Mouse (Mus musculus) embryonic facial prominence, embryonic 10.5 days (tissue): ENCODE data around the gene Rmnd5b. TPM values are rescaled to one million over a fixed set of nuclear protein-coding genes. Genes with fewer than 3 reads are reported as not detected.
A peak's percentile ranks its signal among the peaks of the same experiment; 100 is the strongest.

Experiments
- DNase-seq: peaks from one replicate; pipeline ENCODE4 v3.0.0-alpha.2; 2017; ENCODE audit warnings: low spot score
- H3K27ac ChIP-seq: fragments of 300-500 bp; sonication (generic); replicated peaks from 2 replicates; pipeline ENCODE4 v1.5.1; 2016; ENCODE audit warnings: mild to moderate bottlenecking
- H3K27me3 ChIP-seq: fragments of 300-500 bp; sonication (generic); replicated peaks from 2 replicates; pipeline ENCODE4 v1.6.1; 2016; ENCODE audit warnings: low read depth, mild to moderate bottlenecking; ENCODE audit not compliant: poor library complexity, severe bottlenecking
- H3K36me3 ChIP-seq: fragments of 300-500 bp; sonication (generic); replicated peaks from 2 replicates; pipeline ENCODE4 v1.6.1; 2016; ENCODE audit warnings: mild to moderate bottlenecking, moderate library complexity
- H3K4me1 ChIP-seq: fragments of 300-500 bp; sonication (generic); 2 replicates; pipeline ENCODE4 v1.6.1; 2016
- H3K4me3 ChIP-seq: fragments of 300-500 bp; sonication (generic); 2 replicates; pipeline ENCODE4 v1.5.1; 2016; ENCODE audit warnings: mild to moderate bottlenecking, moderate library complexity
- H3K9me3 ChIP-seq: fragments of 300-500 bp; sonication (generic); 2 replicates; pipeline ENCODE4 v1.6.1; 2016; ENCODE audit warnings: mild to moderate bottlenecking
- WGBS: fragments of 180-500 bp; shearing (Covaris S2); methylation state at CpG from one replicate; pipeline ENCODE4 v1.1.7; 2016; 5-methylcytosine and 5-hydroxymethylcytosine counted together
- polyA plus RNA-seq: library from polyadenylated mRNA; unstranded; fragments of >200 nt; fragmentation: Nextera tagmentation; extraction: Ambion mirVana; gene quantifications from 2 replicates; pipeline ENCODE4 v1.2.1, GENCODE M21; 2016

The Rmnd5b gene
- polyA plus RNA-seq, 1 experiment from 2014 or later: 38.1 TPM

DNA sequence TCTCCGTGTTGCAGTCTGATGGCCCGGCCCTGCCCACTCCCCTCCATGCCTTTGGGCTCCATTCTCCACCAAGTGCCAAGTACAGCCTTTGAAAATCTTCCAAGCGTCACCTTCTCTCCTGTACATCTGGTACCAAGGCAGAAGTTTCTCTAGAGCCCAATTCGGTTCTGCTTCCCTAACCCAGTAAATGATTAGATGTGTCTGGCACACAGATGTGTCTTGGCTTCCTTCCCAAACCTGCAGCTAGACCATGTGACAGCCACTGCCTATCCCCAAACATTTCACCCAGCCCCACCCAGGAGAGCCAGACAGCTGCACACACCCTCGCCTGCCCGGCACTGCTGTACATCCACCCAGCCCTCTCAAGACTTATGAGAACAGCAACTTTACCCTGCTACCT, 23.0 kb upstream of the Rmnd5b start:
- no peak overlapping the region for H3K27ac ChIP-seq
- no peaks in the 10 kb centered on the region for H3K9me3 ChIP-seq
- no peak overlapping the region for H3K4me3 ChIP-seq
- H3K36me3 ChIP-seq: no peaks in the 10 kb centered on the region
- H3K27me3 ChIP-seq: no peaks in the 10 kb centered on the region
- 79% methylated on average over 6 of the region's 6 CpGs for WGBS
- H3K4me1 ChIP-seq: peaks cover 20% of the 10 kb centered on the region
- no peak for DNase-seq

DNA sequence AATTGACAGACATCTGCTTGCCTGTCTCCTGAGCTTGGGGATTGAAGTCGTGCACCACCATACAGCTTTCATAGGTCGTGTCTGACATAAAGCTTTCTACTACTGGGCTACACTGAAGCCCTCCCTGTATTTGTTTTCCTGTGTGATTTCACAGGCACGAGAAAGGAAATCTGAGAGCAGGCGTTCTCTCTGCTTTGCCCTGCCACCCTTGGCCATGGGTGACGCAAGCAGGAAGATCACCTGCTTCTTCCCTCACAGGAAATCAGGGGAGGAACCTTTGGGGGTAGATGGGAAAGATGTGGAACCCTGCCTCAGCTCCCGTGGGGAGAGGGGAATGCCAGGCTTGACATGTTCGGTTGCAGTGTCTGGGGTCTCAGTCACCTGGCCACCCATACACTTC, 22.6 kb upstream of the Rmnd5b start:
- 67% methylated on average over 7 of the region's 7 CpGs for WGBS
- Histone ChIP-seq H3K36me3 (no peaks in the 10 kb centered on the region), H3K9me3 (no peaks in the 10 kb centered on the region), H3K27ac (no peak overlapping the region), H3K27me3 (no peaks in the 10 kb centered on the region), H3K4me3 (no peak overlapping the region), H3K4me1 (peaks cover 20% of the 10 kb centered on the region)
- DNase-seq: no peak

- Histone ChIP-seq H3K9me3 (no peaks in the 10 kb centered on the region), H3K4me1 (peaks cover 20% of the 10 kb centered on the region), H3K27ac (0 out of 2 replicates have a peak overlapping the region, but pooled peaks have one; percentile 11), H3K27me3 (peaks cover 10% of the 10 kb centered on the region), H3K4me3 (no peak overlapping the region), H3K36me3 (no peaks in the 10 kb centered on the region)
- DNase-seq: no peak
- WGBS: 71% methylated on average over 10 of the region's 10 CpGs
Observed at GRCm38 (mm10) chr11:51656798-51657521, 21.3 kb upstream of the Rmnd5b start.

GRCm38 (mm10) chr11:51654891-51655290, 19.2 kb upstream of the Rmnd5b start:
- no peak for DNase-seq
- peaks cover 33% of the 10 kb centered on the region for H3K4me1 ChIP-seq
- H3K9me3 ChIP-seq: no peaks in the 10 kb centered on the region
- peaks cover 30% of the 10 kb centered on the region for H3K27me3 ChIP-seq
- no peak overlapping the region for H3K27ac ChIP-seq
- WGBS: 91% methylated on average over 3 of the region's 3 CpGs
- no peak overlapping the region for H3K4me3 ChIP-seq
- no peaks in the 10 kb centered on the region for H3K36me3 ChIP-seq

GRCm38 (mm10) chr11:51653736-51654135, 18.0 kb upstream of the Rmnd5b start:
- H3K4me3 ChIP-seq: no peak overlapping the region
- no peak overlapping the region for H3K27ac ChIP-seq
- DNase-seq: no peak
- no peaks in the 10 kb centered on the region for H3K9me3 ChIP-seq
- H3K36me3 ChIP-seq: no peaks in the 10 kb centered on the region
- 92% methylated on average over 6 of the region's 6 CpGs for WGBS
- peaks cover 38% of the 10 kb centered on the region for H3K4me1 ChIP-seq
- H3K27me3 ChIP-seq: peaks cover 40% of the 10 kb centered on the region

- H3K4me3 ChIP-seq: no peak overlapping the region
- WGBS: 89% methylated on average over 4 of the region's 4 CpGs
- no peaks in the 10 kb centered on the region for H3K9me3 ChIP-seq
- H3K27ac ChIP-seq: no peak overlapping the region
- H3K27me3 ChIP-seq: peaks cover 40% of the 10 kb centered on the region
- no peaks in the 10 kb centered on the region for H3K36me3 ChIP-seq
- DNase-seq: no peak
- H3K4me1 ChIP-seq: peaks cover 40% of the 10 kb centered on the region
Observed at GRCm38 (mm10) chr11:51652889-51653418, 17.3 kb upstream of the Rmnd5b start.

- Histone ChIP-seq H3K27me3 (peaks cover 40% of the 10 kb centered on the region), H3K27ac (peak within 1 kb of the TSS; percentile 84), H3K4me3 (peak within 1 kb of the TSS; percentile 76), H3K36me3 (peaks cover 1% of the 10 kb centered on the region; the same call in 1 of the 2 replicates), H3K4me1 (peaks cover 53% of the 10 kb centered on the region), H3K9me3 (no peaks in the 10 kb centered on the region)
- peak; percentile 82 for DNase-seq
- WGBS: under 1% methylated on average over 70 of the region's 70 CpGs
Observed at GRCm38 (mm10) chr11:51650691-51651515, 15.2 kb upstream of the Rmnd5b start, which contains the start of the genes N4bp3 and D930048N14Rik. TSS of gene N4bp3 (minus strand) at chr11:51650842. TSS of gene D930048N14Rik (plus strand) at chr11:51650954.

- Histone ChIP-seq H3K27me3 (peaks cover 40% of the 10 kb centered on the region), H3K36me3 (peaks cover 8% of the 10 kb centered on the region), H3K4me3 (peak overlapping the region; percentile 76), H3K4me1 (peaks cover 58% of the 10 kb centered on the region), H3K9me3 (no peaks in the 10 kb centered on the region), H3K27ac (peak overlapping the region; percentile 84)
- DNase-seq: no peak
- under 1% methylated on average over 30 of the region's 30 CpGs for WGBS
Observed at GRCm38 (mm10) chr11:51650261-51650660, 14.6 kb upstream of the Rmnd5b start.

- H3K36me3 ChIP-seq: peaks cover 12% of the 10 kb centered on the region
- peak; percentile 36 for DNase-seq
- peaks cover 40% of the 10 kb centered on the region for H3K27me3 ChIP-seq
- peaks cover 59% of the 10 kb centered on the region for H3K4me1 ChIP-seq
- no peaks in the 10 kb centered on the region for H3K9me3 ChIP-seq
- H3K27ac ChIP-seq: peak overlapping the region; percentile 84
- WGBS: 3% methylated on average over 7 of the region's 7 CpGs
- H3K4me3 ChIP-seq: peak overlapping the region; percentile 76
Observed at GRCm38 (mm10) chr11:51649889-51650199, 14.1 kb upstream of the Rmnd5b start.

GRCm38 (mm10) chr11:51649111-51649888, 13.6 kb upstream of the Rmnd5b start:
- no peaks in the 10 kb centered on the region for H3K9me3 ChIP-seq
- WGBS: 27% methylated on average over 11 of the region's 11 CpGs
- peak overlapping the region; percentile 84 for H3K27ac ChIP-seq
- H3K4me1 ChIP-seq: peaks cover 59% of the 10 kb centered on the region
- H3K36me3 ChIP-seq: peaks cover 17% of the 10 kb centered on the region
- H3K4me3 ChIP-seq: peak overlapping the region; percentile 76
- H3K27me3 ChIP-seq: peaks cover 45% of the 10 kb centered on the region
- peak; percentile 21 for DNase-seq

DNA sequence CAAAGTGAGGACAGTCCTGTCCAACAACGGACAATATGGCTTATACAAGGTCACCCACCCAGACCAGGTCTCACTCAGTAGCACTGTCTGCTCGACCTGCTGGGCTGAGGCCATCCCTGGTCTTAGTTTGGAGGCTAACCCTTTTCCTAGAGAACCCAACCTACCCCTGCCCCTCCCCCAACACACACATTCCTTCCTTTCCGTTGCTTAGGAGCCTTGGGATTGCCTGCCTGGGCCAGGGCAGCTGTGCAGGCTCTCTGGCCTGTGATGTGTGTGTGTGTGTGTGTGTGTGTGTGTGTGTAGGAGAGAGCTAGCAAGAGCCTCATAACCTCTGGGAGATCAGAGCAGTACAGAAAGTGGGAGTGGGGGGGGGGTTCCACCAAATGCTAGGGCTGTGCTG, 12.9 kb upstream of the Rmnd5b start:
- H3K9me3 ChIP-seq: no peaks in the 10 kb centered on the region
- WGBS: 18% methylated on average over 3 of the region's 3 CpGs
- peaks cover 25% of the 10 kb centered on the region for H3K36me3 ChIP-seq
- peaks cover 67% of the 10 kb centered on the region for H3K4me1 ChIP-seq
- peak overlapping the region; percentile 76 for H3K4me3 ChIP-seq
- H3K27me3 ChIP-seq: peaks cover 48% of the 10 kb centered on the region
- peak; percentile 74 for DNase-seq
- H3K27ac ChIP-seq: peak overlapping the region; percentile 84
